Mouse (Mus musculus) heart, adult 9 months (tissue): ENCODE measurements around the gene Strada.
"Not testable (repeated sequence)": the region's sequence is repeated elsewhere in the genome, so short reads cannot be mapped to it uniquely, and the experiment has no call there.

Experiments used
- DNase-seq, 2 experiments: peaks; one replicate each; pipeline ENCODE4 v3.0.0; 2022; ENCODE audit warnings: low spot score in 2 of 2

The Strada gene

GRCm38 (mm10) chr11:106155761-106156160, 46.2 kb downstream of the Strada start:
- no peak for DNase-seq

DNA sequence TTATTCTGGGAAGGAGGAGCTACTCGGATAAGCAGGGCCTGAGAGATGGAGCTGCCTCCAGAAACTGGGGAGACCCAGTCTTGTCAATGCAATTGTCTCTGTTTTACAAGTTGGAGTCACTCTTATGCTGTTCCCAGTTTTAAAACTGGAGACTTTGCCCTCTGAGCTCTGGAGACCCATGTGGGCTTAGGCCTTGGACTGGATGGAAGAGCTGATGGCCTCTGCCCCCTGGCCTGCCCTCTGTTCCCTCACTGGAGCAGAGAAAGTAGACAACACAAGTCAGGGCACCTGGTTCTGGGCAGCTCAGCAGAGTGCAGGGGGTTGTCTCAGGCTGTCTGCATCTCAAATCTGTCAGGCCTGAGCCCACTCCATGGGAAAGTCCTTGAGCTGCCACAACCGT, 47.2 kb downstream of the Strada start:
- no peak for DNase-seq

- no peak for DNase-seq
Measured at GRCm38 (mm10) chr11:106154091-106154490, 47.9 kb downstream of the Strada start.

GRCm38 (mm10) chr11:106152132-106152531, 49.8 kb downstream of the Strada start:
- DNase-seq = no peak

DNA sequence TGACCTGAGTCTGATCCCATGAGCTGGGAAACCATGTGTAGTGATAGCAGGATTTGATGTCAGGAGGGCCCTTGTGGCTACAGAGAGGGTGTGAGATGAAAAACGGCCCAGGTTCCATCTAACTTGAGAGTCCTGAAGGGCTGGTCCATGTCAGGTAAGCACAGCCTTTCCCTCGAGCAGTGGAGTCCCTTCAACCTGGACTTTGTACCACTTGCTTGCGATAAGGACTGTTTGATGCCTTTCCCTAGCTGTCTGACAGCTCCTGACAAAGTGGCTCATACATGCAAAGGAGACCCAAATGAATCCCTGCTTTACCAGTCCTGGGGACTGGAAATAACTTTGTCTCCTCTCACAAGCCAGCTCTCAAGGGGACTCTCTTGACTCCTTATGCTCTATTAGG, 50.7 kb downstream of the Strada start:
- DNase-seq = no peak

DNA sequence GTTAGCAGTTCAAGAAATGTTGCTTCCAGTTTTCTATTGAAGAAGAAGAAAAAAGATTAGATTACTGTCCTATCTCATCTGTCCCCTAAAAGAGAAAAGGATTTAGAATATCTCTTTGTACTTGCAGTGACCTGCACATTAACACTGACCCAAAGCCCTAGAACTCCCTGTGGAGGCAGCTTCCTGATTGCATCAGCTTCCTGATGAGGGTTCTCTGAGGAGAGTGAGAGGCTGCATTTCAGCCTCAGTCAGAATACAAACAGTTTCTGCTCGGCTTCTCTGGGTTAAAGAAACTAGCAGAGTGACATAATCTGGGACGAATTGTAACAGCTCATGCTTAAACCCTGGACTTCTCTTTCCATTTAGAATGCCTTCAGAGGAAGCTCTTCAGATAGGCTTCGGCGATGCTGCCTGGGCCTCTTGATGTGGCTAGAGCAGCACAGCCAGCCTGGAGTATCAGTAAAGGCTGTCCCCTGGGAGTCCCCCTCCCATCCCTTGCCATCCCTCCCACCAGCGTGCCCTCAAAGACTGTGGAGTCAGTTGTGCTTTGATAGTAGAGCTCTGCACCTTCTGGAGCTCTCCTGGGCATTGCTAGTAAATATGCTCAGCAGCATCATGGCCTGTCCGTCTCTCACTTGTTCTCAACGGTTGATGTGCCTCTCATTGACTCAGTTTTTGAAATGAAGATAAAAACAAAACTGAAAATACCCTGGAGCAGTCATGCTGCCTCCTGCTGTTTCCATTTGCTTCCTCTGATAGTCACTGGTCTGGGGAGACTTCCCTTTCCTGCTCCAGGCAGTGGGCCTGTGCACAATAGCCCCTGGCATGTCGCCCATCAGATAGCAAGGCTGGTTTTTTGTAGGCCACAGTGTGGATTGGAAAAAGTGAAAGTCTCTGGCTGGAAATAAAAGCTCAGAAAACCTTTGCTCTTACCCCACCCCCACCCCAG, 67.1 kb downstream of the Strada start:
- DNase-seq = peak; percentile 90 to 92

GRCm38 (mm10) chr11:106132516-106132915, 69.5 kb downstream of the Strada start:
- DNase-seq = no peak

DNA sequence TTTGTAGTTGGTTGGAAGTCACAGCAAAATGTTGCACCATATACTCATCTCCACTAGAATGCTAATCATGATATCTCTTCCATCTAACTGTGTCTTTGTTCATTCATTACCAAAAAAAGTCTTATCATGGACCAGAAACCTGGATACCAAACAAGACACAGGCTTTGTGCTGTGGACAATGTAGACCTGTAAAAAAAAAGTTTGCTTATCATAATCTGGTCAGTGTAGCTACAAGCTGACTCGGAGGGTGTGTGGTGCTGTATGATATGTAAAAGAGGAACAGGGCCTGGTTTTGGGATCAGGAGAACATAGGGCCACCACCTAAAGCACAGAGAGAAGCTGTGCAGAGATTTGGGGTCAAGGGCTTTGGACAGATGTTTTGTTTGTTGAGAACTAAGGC, 72.5 kb downstream of the Strada start:
- no peak for DNase-seq

GRCm38 (mm10) chr11:106126727-106127373, 75.1 kb downstream of the Strada start:
- DNase-seq = not testable (repeated sequence)

DNA sequence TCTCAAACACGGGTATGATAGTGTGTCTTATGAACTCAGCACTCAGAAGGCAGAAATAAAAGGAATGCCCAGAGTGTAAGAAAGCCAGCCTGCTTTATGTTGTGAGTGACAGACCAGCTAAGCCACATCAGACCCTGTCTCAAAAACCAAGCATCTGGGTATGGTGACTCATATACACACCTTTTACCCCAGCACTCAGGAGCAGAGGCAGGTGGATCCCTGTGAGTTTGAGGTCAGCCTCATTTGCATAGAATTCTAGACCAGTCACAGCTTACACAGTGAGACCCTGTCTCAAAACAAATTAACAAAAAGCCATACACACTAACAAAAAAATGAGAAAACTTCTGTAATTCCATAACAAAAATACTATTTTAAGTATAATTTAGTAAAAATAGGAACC, 76.1 kb downstream of the Strada start:
- DNase-seq = no peak

DNA sequence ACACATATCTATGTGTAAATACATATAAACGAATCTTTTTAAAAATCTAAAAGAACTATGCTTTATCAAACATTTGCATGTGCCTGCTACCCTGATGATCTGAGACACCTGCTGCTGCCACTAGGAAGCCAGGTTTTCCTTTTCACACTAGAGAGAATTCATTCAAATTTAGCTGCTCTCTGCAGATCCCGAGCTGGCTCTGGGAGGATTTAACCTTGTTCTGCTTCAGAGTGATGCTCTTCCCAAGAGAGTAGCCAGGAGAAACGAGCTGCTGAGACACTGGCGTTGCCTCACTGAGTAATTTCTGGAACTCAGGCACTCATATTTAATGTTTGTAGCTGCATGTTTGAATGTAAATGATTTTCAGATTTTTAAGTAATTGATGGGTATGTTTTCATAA, 77.2 kb downstream of the Strada start:
- DNase-seq = no peak

- DNase-seq = peak; percentile 29 to 64
Measured at GRCm38 (mm10) chr11:106122736-106123135, 79.2 kb downstream of the Strada start.

- DNase-seq = no peak
Measured at GRCm38 (mm10) chr11:106122221-106122620, 79.7 kb downstream of the Strada start.
